Mouse (Mus musculus): ENCODE results near the gene Ang2.
"Not testable (repeated sequence)": the region's sequence is repeated elsewhere in the genome, so short reads cannot be mapped to it uniquely, and the experiment has no call there.

Ang2 gene

DNA sequence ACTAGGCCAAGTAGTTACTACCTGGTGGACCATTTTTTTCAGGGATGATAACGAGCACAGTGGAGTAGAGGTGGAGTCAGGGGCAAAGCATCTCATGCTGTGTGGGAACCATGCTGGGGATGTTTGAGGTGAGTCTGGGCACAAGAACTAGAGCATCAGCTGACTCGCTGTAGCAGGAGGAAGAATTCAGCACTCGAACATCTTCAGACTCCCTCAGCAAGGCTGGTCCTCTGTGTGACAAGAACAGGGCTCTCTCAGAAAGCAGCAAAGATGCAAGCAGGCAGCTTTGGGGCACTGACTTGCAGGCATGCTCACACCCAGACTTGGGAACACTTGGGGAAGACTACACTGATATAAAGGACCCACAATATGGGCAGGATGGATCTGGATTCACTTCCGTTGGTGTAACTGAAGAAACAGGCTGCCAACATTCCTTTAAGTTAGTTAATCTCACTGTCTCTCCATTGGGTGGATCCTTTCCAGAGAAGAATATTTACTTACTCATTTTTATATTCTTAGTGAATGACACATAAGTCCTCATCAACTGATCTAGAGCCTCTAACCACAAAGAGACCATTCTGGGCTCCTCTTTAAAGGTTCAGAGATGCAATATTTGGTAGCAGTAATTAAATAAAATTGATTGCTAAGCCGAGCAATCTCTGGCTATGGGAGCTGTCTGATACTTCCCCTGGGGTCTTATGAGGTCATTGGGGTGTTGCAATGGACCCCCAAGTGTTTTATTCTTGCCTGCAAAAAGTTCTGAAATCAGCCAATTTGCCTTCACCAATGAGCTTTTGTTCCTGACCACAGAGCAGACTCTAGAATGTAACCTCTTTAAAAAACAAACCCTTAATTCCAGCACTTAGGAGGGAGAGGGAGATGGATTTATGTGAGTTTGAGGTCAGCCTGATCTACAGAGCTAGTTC is at the start of gene Ang2:
Ang2 (minus strand) TSS at position 51 of the 926 bp plus-strand sequence.
- DNase-seq (ENCODE audit: low spot score), result no peak

DNA sequence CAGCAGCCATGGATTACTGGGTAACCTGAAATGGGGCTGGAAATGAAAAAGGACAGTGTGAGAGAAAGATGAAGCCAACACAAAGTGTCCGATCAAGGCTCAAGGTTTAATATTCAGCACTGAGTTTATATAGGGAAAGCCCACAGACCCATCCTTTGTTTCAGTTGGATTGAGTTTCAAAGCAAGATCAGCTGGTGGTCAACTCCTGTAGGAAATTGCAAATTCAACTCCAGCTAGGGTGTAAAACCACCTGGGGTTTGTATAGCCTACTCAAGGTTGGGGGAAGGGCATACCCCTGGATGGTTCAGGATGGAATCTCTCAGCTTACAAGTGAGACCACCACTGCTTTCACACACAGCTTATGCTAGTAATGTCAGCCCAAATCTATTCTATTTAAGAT is 48.8 kb upstream of the Ang2 start:
- DNase-seq (ENCODE audit: low spot score), result no peak

DNA sequence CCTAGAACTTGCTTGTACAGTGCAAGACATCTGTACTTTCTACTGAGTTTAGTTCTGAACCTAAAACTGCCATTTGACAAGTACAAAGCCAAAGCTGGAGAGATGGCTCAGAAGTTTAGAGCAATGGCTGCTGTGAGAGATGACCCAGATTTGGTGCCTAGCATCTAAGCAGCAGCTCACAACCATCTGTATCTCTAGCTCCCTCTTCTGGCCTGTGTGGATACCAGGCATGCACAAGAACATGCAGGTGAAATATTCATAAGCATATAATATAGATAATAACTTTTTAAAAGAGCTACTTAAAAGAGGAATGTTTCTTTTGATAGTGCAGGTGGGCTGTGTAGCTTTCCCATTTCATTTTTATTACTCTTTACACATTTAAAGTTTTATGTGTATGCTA is 42.0 kb upstream of the Ang2 start:
- no peak for DNase-seq (ENCODE audit: low spot score)

DNA sequence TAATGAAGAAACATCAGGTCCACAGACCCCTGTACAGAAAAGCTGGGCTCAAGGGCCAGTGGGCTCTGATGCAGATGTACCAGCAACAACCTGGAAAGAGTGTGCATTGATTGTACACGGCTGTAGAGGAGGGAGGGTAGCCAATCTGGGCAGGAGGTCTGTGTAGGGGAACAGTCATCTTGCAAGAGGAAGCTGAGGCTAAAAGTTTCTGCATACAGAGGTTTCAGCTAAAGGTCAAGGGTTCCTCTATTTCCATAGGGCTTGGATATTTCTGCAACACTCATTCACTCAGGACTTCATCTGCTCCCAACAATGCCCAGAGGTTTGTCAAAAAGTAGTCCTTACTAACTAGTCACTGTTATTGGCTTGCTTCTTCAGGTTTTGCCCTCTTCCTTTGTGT is 38.5 kb upstream of the Ang2 start:
- not testable (repeated sequence) for DNase-seq (ENCODE audit: low spot score)

DNA sequence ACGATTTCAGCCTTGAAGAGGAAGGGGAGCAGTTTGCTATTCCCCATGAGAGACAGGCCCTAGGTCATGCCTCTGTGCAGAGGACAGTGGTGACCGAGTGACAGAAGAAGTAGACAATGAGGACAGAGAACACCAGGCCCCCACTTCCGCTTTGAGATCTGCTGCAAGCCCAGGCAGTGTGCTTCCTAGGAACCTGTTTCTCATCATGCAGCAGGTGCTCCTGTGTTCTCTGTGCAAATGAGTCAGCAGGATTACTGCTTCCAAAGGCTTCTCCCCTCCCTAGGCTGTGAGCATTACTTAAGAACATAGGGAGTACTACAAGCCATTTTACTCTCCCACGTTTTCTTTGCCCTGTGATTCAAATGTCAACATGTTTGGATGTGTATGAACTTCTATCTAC is 30.7 kb upstream of the Ang2 start:
- DNase-seq (ENCODE audit: low spot score), result not testable (repeated sequence)

DNA sequence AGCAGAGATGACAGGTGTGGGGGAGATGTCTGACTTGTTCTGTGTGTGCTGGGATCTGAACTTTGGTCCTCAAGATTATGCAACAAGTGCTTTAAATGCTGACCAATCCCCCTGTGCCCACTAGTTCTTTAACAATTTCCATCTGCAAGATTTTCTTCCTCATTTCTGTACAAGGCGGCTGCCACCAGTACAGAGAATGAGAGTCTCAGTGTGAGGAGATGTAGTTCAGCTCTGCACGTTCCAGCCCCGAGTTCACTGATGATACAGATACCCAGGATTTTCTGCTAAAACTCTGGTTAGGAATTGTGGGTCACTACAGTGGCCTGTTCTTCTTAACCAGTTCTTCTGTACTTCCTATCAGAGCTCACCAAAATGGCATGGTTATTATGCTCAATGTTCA is 21.1 kb upstream of the Ang2 start:
- not testable (repeated sequence) for DNase-seq (ENCODE audit: low spot score)

DNA sequence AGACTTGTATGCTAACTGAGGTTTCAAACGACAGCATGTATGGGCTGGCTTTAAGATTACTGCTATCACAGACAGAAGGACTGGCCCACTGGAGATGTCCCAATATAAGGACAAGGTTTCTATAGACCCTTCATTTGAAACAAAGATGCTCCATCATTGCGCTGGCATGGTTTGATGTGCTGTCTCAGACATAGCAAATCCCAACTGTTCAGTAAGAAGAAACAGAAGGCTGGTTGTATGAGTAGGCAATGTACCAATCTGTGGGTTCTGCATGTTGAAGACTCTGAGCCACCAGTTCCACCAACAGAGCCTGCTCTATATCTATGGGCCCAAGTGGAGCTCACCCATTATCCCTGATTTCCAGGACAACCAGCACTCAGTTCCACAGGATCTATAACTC is 4.2 kb upstream of the Ang2 start, which contains the start of gene Ear14:
Ear14 (plus strand) TSS at position 277 of the 400 bp plus-strand sequence.
- no peak for DNase-seq (ENCODE audit: low spot score)

DNA sequence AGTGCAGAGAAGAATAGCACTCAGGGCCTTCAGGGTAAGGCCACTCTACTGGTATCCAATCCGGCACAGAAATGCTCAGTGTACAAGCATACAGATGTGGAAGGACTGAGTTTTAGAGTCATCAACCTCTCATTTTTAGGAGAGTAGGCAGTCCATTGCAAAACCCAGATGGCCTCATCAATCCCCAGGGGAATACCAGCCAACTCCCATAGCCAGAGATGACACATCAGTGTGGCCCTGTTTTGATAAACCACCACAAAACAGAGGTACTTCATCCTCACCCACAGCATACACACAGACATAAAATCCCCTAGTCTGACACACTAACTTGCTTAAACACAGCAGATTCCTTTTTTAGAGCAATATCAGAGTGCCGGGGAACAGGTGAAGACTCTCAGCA is 1.5 kb upstream of the Ang2 start:
- no peak for DNase-seq (ENCODE audit: low spot score)

DNA sequence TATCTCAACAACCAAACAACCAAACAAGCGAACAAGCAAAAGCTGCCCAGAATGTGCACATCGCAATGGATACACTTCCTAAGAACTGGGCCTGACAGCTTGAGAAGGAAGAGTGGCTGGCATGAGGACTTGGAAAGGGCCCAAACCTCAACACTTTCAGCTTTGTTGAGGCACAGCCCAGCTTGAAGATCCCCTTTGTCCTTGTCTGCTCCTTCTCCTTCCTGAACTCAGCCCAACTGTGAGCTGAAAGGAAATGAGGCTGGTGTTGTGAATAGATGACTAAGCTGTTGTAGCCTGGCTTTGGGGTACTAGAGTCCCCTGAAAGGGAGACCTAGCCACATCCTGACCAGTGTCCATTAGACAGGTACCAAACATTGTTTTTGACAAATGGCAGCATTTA is 1.1 kb upstream of the Ang2 start:
- no peak for DNase-seq (ENCODE audit: low spot score)

DNA sequence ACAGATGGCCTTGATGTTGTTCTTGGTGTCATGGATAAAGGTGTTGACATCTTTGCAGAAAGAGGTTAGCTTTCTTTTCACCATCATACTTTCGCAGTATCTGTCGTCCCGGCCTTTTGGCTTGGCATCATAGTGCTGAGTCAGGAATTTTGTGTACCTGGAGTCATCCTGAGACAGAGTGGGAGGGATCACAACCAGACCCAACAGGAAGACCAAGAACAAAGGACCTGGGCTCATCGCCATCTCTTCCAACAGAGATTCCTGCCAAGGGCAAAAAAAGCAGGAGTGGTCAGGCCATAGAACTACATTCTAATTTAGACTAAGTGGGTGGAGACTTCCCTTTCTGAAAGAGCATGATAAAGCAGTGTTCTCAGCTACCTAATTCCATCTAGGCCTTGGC is 3.3 kb downstream of the Ang2 start:
- no peak for DNase-seq (ENCODE audit: low spot score)

DNA sequence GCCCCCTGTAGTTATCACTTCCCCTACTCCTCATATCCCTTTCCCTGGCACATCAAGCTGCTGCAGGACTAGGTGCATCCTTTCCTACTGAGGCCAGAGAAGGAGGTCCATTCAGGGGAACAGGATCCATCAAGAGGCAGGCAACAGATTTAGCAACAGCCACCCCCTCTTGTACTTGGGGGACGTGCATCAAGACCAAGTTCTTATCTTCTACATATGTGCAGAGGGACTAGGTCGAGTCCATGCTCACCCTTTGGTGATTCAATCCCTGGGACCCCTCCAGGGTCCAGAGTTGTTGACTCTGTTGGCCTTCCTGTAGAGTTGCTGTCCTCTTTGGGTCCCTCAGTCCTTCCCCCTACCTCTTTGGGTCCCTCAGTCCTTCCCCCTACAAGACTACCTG is 17.9 kb downstream of the Ang2 start:
- not testable (repeated sequence) for DNase-seq (ENCODE audit: low spot score)

DNA sequence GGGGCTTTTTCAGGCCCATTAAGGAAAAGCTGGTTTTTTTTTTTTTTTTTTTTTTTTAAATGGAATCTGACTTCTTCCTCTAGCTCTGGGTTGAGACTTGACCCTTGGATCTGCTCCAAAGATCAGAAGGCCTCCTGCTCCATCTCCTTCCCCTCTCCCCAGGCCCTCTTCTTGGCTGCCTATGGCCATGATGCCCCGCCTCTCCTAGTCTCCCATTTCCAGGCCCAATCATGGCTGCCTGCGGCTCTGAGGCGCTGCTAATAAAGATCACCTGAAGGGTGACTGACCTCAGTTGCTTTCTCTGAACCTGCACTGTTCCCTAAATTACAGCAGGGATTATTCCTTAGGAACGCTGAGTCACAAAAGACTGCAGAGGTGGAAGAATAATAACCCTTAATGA is 25.1 kb downstream of the Ang2 start:
- no peak for DNase-seq (ENCODE audit: low spot score)

DNA sequence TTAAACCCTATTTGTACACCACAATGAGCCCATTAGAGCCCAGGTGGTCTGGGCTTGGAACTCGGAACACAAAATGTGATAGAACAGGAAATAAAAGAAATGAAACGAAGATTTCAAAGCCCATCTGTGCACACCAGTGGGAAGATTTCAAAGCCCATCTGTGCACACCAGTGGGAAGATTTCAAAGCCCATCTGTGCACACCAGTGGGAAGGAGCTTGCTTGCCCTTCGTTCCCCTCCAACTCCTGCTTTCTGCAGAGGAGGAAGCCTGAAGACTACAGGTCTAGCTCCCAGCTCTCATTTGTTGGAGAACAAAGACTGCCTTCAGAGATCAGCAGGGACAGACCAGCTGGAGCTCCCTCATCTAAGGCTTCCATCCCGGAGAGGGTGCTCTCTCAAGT is 26.0 kb downstream of the Ang2 start:
- not testable (repeated sequence) for DNase-seq (ENCODE audit: low spot score)

DNA sequence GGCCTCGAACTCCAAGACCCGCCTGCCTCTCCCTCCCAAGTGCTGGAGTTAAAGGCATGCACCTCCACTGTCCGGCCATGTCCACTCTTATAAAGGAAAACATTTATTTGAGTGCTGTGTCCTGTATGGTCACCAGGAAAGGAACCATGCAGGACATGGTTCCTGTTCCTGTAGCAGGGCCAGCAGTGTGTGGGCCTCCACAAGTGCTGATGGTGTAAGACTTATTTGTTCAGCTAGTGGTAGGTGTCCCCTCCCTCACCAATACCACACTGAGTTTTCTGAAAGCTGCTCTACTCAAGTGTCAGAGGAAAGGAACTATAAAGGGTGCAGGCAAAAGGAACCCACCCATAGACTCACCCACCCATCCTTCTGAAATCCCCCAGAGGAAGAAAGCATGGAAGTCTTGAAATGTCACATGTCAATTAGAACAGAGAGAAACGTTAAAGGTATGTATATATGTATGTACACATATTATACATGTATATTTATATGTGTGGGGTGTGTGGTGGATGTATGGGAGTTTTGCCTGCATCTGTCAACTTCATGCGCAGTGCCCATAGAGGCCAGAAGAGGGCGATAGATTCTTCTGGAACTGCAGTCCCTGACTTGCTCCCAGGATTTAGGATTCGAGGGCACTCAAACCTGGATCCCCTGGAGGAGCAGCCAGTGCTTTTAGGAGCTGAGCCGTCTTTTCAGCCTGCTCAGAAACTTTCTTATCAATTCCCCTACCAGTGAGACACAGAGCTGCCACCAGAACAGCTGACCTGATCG is 26.7 kb downstream of the Ang2 start:
- peak; percentile 44 for DNase-seq (ENCODE audit: low spot score)

DNA sequence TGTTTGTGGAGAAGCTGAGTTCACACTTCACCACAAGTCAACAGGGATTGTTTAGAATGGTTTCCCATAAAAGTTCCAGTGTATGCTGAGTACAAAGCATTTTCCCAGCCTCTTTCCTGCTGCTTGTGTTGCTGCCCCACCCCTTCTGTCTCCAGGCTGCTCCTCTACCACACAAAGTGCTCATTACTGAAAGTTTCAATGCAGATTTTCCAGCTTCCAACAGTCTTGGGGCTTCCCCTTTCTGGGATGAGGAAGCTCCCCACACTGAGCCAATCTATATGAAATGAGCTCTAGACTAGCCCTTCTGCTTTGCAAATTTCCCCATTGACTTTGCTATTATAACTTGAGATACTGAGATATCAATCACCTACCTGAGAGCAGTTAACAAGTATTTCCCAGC is 32.9 kb downstream of the Ang2 start:
- DNase-seq (ENCODE audit: low spot score), result no peak

DNA sequence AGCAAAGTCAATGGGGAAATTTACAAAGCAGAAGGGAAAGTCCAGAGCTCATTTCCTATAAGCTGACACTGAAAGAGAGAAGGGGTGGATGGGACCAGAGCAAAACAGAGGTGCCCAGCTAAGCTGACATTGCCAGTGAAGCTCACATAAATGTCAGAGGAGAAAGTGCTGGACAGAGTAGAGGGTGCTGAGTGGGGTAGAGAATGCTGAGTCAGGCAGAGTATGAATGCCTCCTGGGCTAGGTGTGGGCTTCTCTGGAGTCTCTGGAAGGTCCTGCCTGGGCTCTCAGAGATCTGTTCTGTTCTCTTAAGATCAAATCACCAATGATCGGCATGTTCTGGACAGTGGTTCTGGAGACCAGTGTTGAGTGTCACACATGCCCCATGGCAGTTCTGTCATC is 33.5 kb downstream of the Ang2 start:
- DNase-seq (ENCODE audit: low spot score), result no peak

DNA sequence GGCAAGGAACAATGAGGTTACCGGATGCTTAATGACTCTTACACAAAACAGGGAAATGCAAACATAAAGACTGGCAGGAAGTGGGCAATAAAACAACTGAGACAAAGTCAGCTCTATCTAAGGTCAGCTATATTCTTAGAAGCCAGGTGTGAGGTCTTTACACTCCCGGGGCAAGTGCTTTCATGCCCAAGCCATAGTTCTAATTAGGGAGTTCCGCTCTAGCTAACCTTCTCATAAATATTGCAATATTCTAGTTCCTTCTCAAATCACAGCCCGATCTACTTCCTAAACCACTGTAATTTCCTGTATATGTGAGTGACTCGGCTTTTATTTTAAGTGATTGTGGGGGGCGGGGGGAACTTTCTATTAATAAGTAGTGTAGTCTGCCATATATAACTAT is 35.6 kb downstream of the Ang2 start:
- DNase-seq (ENCODE audit: low spot score), result not testable (repeated sequence)

DNA sequence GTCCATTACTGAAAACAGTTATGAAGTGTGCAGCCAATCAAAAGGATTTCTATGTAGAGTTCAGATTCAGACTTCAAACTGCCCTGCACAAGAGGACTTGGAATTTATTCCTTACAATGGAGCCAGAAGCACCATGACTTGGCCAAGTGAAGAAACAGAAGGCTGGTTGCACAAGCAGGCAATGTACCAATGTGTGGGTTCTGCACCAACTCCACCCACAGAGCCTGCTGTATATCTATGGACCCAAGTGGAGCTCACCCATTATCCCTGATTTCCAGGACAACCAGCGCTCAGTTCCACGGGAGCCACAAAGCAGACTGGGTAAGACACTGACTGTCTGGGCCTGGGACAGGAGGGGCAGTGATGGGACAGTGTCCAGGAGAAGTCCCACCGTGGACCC is 37.0 kb downstream of the Ang2 start, which contains the start of gene Rnase2b:
Rnase2b (plus strand) TSS at position 285 of the 400 bp plus-strand sequence.
- DNase-seq (ENCODE audit: low spot score), result not testable (repeated sequence)

DNA sequence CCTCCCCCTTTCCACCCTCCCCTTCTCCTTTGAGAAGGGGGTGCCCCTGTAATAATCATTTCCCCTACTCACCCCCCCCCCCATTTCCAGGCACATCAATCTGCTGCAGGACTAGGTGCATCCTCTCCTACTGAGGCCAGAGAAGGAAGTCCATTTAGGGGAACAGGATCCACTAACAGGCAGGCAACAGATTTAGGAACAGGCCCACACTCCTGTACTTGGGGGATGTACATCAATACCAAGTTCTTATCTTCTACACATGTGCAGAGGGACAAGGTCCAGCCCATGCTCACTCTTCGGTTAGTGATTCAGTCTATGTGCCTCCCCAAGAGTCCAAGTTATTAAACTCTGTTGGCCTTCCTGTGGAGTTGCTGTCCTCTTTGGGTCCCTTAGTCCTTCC is 41.9 kb downstream of the Ang2 start:
- no peak for DNase-seq (ENCODE audit: low spot score)

DNA sequence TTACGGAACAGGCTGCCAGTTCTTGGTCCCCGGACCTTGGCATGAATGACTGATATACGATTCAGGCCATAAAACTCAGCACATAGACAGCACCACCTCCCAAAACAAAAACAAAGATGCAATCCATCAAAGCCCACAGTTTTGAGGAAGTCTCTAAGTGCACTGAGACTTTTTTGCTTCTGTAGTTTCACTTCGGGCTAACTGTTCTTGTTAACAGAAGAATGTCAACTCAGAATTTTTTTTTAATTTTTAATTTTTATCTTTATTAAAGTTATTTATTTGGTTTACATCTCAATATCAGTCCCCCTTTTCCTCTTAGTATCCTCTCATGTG is 42.2 kb downstream of the Ang2 start:
- no peak for DNase-seq (ENCODE audit: low spot score)

DNA sequence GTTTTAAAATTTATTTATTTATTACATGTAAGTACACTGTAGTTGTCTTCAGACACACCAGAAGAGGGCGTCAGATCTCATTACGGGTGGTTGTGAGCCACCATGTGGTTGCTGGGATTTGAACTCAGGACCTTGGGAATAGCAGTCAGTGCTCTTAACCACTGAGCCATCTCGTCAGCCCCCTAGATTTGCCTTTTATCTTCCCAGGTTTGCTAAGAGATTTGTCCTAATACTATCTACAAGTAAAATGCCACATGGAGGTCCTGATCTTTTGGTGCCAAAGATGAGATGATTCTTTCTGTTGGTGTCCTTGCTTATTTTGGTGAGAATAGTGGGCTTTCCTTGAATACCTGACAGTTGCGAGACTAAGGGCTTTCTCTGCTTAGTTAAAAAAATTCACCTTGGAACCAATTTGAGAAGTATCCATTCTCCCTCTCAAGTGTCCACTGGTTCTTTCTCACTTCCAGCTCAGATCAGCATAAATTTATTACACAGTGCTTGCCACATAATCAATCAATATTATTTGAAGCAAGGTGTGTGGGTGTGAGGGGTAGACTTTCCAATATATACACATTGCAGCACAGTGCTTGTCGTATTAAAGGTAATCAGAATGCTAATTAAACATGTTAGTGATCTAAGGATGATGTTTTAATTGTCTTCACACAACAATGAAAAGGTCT is 42.8 kb downstream of the Ang2 start:
- DNase-seq (ENCODE audit: low spot score), result no peak

DNA sequence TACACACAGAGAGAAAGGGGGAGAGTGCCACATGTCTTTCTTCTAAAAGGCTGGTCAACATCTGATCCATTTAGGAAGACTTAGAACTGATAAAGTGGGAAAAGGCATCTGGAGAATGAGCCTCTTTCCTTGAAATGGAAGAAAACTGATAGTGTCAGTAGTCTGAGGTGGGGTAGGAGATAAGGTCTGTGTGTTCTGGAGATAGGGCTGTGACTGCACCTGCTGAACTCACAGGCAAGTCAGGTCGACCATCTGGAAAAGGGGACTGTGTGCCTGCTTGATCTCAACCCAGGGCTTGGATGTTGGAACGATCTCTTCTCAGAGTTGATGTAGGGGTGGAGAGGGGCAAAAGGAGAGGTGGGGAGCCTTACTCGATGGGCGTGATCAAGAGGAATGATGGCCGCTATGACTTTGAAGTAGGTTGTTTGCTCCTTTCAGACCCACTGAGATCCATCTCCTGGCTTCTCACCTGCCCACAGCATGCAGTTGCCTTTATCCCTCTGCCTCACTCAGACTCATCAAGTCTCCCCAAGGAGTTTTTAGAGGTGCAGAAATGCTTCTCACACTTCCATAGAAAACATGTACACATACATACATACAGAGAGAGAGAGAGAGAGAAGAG is 46.6 kb downstream of the Ang2 start:
- no peak for DNase-seq (ENCODE audit: low spot score)
